ENCODE assay signal across 14 mouse cellular contexts in the genomic region with DNA sequence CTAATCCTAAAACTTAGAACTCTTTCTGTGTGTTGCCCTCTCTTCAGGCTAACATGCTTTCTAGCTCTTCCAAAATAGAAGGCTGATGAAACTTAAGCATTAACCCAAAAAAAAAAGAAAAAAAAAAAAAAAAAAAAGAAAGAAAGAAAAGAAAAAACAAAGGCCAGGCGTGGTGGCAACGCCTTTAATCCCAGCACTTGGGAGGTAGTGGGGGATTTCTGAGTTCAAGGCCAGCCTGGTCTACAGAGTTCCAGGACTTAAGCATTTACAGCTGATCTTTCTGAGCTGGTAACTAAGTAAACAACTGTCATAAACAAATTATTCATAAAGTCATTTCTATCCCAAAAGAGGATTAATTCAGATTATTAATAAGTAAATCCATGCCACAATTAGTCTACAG. TPM values are rescaled to one million over a fixed set of nuclear protein-coding genes. Genes with fewer than 3 reads are reported as not detected.
DNase-seq lines count a peak whose midpoint lies in the region; ATAC-seq and TF ChIP-seq lines count a peak whose summit lies in the region.
"Had no signal": no experiment of that assay in that cellular context is flagged by ENCODE, and none has a peak within 500 bp of the region (broad histone marks: within the 10 kb centered on the region; RNA-seq: fewer than 3 reads in every experiment).

No protein-coding gene starts in this region.

- H3K4me2 ChIP-seq in intestine, embryonic 14.5 days (ENCODE audit: low read length) = peak overlapping the region; percentile 94
- H3K4me2 ChIP-seq in intestine, embryonic 15.5 days (replicated peaks) = no peak overlapping the region; the same call in 1 of the 2 replicates
- peak overlapping the region; percentile 69 for H3K4me2 ChIP-seq in liver, postnatal 0 days (ENCODE audit: low read depth, low read length)

- no peak overlapping the region for H3K9ac ChIP-seq in intestine, embryonic 14.5 days (ENCODE audit: low read length)
- H3K9ac ChIP-seq in intestine, embryonic 15.5 days = no peak overlapping the region
- no peak overlapping the region for H3K9ac ChIP-seq in liver, postnatal 0 days (replicated peaks)

- no peaks in the 10 kb centered on the region for H3K27me3 ChIP-seq in intestine, embryonic 14.5 days (replicated peaks; ENCODE audit: control insufficient read depth, insufficient read depth, low read length)
- H3K27me3 ChIP-seq in intestine, embryonic 15.5 days (replicated peaks) = no peaks in the 10 kb centered on the region
- no peaks in the 10 kb centered on the region for H3K27me3 ChIP-seq in liver, postnatal 0 days (ENCODE audit: insufficient read depth, low read length)

- no peak for ATAC-seq in intestine, embryonic 14.5 days (replicated peaks; ENCODE audit: low FRiP score, low TSS enrichment, low read depth)
- no peak for ATAC-seq in intestine, embryonic 15.5 days
- no peak for ATAC-seq in liver, postnatal 0 days

- H3K27ac ChIP-seq in intestine, embryonic 14.5 days (ENCODE audit: low read depth) = no peak overlapping the region
- no peak overlapping the region for H3K27ac ChIP-seq in intestine, embryonic 15.5 days
- no peak overlapping the region for H3K27ac ChIP-seq in embryonic fibroblast, embryonic 13.5 days (ENCODE audit: insufficient read depth, low read length)
- no peak overlapping the region for H3K27ac ChIP-seq in liver, postnatal 0 days (ENCODE audit: low read depth)

- H3K9me3 ChIP-seq in intestine, embryonic 14.5 days (ENCODE audit: control insufficient read depth, low read length) = no peaks in the 10 kb centered on the region
- no peaks in the 10 kb centered on the region for H3K9me3 ChIP-seq in intestine, embryonic 15.5 days
- H3K9me3 ChIP-seq in liver, postnatal 0 days (ENCODE audit: low read length) = no peaks in the 10 kb centered on the region

- DNase-seq in intestine, embryonic 14.5 days (ENCODE audit: low spot score) = no peak
- peak; percentile 53 for DNase-seq in ES-CJ7 (ENCODE audit: low read depth, low spot score)
- DNase-seq in liver, postnatal 0 days = no peak
- DNase-seq in embryo, embryonic 11 days = no peak
- no peak for DNase-seq in embryo, embryonic 9.5 days (ENCODE audit: extremely low spot score)
- no peak for DNase-seq in ovary, postnatal 14 days (ENCODE audit: low spot score)
- DNase-seq: adrenal gland, postnatal 10 days; cerebellum, postnatal 10 days; heart, postnatal 36 days; layer of hippocampus, postnatal 36 days; retina, postnatal 1 day; thymus, adult 2 months had no signal

- no peak for TF ChIP-seq POLR2A in embryonic fibroblast, embryonic 13.5 days (IDR thresholded peaks at IDR 0.05; ENCODE audit: low read depth, low read length)

- no peak for TF ChIP-seq CTCF in embryonic fibroblast, embryonic 13.5 days (IDR thresholded peaks at IDR 0.05; ENCODE audit: borderline replicate concordance, insufficient read depth, low read length)
- no peak for TF ChIP-seq CTCF in liver, postnatal 0 days (IDR thresholded peaks at IDR 0.05; ENCODE audit: low read depth)

- 84% methylated on average over 2 of the region's 2 CpGs for WGBS in intestine, embryonic 14.5 days
- 74% methylated on average over 2 of the region's 2 CpGs for WGBS in intestine, embryonic 15.5 days
- 77% methylated on average over 2 of the region's 2 CpGs for WGBS in liver, postnatal 0 days (ENCODE audit: insufficient replicate concordance)

- H3K4me1 ChIP-seq in intestine, embryonic 14.5 days (replicated peaks; ENCODE audit: control insufficient read depth, insufficient read depth, low read length) = peaks cover 15% of the 10 kb centered on the region; the same call in 1 of the 2 replicates
- peaks cover 5% of the 10 kb centered on the region; the same call in 1 of the 2 replicates for H3K4me1 ChIP-seq in intestine, embryonic 15.5 days (replicated peaks)
- H3K4me1 ChIP-seq in embryonic fibroblast, embryonic 13.5 days (ENCODE audit: control insufficient read depth, insufficient read depth, low read length) = no peaks in the 10 kb centered on the region
- H3K4me1 ChIP-seq in liver, postnatal 0 days (ENCODE audit: insufficient read depth) = peaks cover 18% of the 10 kb centered on the region

- no peak overlapping the region for H3K4me3 ChIP-seq in intestine, embryonic 14.5 days (ENCODE audit: low read depth, low read length)
- H3K4me3 ChIP-seq in intestine, embryonic 15.5 days (replicated peaks) = no peak overlapping the region
- peak overlapping the region; percentile 25; the same call in 1 of the 2 replicates for H3K4me3 ChIP-seq in embryonic fibroblast, embryonic 13.5 days (ENCODE audit: insufficient read depth, low read length)
- H3K4me3 ChIP-seq in liver, postnatal 0 days (ENCODE audit: low read depth, low read length) = 0 out of 2 replicates have a peak overlapping the region, but pooled peaks have one; percentile 93

- H3K36me3 ChIP-seq in intestine, embryonic 14.5 days (ENCODE audit: control insufficient read depth, insufficient read depth, low read length) = 0 out of 2 replicates have a peak, but pooled peaks cover 8% of the 10 kb centered on the region
- H3K36me3 ChIP-seq in intestine, embryonic 15.5 days = no peaks in the 10 kb centered on the region
- 0 out of 2 replicates have a peak, but pooled peaks cover 3% of the 10 kb centered on the region for H3K36me3 ChIP-seq in liver, postnatal 0 days (replicated peaks; ENCODE audit: insufficient read depth, low read length)

- no peak for TF ChIP-seq EP300 in liver, postnatal 0 days (IDR thresholded peaks at IDR 0.05; ENCODE audit: low read depth)

RNA-seq across cellular contexts. Expression of a gene that starts 1.8 kb away (rescaled TPM):
- polyA plus RNA-seq in intestine, embryonic 14.5 days (2014; fragmentation: Nextera tagmentation; extraction: Ambion mirVana) = 371 and 397 TPM in 2 replicates
- 316 and 375 TPM in 2 replicates for polyA plus RNA-seq in intestine, embryonic 15.5 days (2015; fragmentation: Nextera tagmentation; extraction: Ambion mirVana)
- polyA plus RNA-seq in embryonic fibroblast, embryonic 13.5 days (2011; ENCODE audit: insufficient read length, low read depth, missing spikeins) = 195 and 227 TPM in 2 replicates
- polyA plus RNA-seq in liver, postnatal 0 days (2015; fragmentation: Nextera tagmentation; extraction: Ambion mirVana) = 96.2 and 97.3 TPM in 2 replicates

RNA-seq across cellular contexts. Expression of a gene that starts 15.9 kb away (rescaled TPM):
- 256 and 268 TPM in 2 replicates for polyA plus RNA-seq in intestine, embryonic 14.5 days (2014; fragmentation: Nextera tagmentation; extraction: Ambion mirVana)
- 240 and 279 TPM in 2 replicates for polyA plus RNA-seq in intestine, embryonic 15.5 days (2015; fragmentation: Nextera tagmentation; extraction: Ambion mirVana)
- 260 and 275 TPM in 2 replicates for polyA plus RNA-seq in embryonic fibroblast, embryonic 13.5 days (2011; ENCODE audit: insufficient read length, low read depth, missing spikeins)
- 80.6 and 81.8 TPM in 2 replicates for polyA plus RNA-seq in liver, postnatal 0 days (2015; fragmentation: Nextera tagmentation; extraction: Ambion mirVana)

Comparison
In these comparisons a context has a peak if more than half of its experiments do, and no peak if none do; other contexts are left out.
1. H3K4me3 ChIP-seq: peak in embryonic fibroblast, embryonic 13.5 days (single experiment) and liver, postnatal 0 days (single experiment); none in intestine, embryonic 14.5 days (single experiment) and intestine, embryonic 15.5 days (single experiment).